Mouse (Mus musculus) urinary bladder, postnatal 4 days (tissue): ENCODE measurements at regions not wholly inside any gene's neighbourhood (a gene's known extent, or its start where the extent isn't known, plus 50 kb on each side); places are given as distances from the start of the nearest gene placed in this dataset.

Source experiments
- DNase-seq, 2 experiments: peaks; one replicate each; pipeline ENCODE4 v3.0.0; 2021 to 2022; ENCODE audit warnings: low spot score in 2 of 2

DNA sequence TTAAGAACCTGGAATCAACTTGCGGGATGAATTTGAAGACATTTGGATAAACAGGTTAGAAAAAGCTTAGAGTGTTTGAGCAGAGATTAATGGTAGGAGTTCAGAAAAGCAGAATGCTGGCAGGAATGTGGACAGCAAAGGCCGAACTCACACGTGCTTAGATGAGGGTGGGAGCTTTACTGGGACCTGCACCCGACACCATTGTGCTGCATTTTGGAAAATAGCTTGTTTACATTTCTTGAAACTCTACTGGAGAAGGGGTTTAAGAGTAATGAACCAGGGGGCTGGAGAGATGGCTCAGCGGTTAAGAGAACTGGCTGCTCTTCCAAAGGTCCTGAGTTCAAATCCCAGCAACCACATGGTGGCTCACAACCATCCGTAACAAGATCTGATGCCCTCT is 154.9 kb downstream of the Gpat3 start:
- DNase-seq, result no peak

DNA sequence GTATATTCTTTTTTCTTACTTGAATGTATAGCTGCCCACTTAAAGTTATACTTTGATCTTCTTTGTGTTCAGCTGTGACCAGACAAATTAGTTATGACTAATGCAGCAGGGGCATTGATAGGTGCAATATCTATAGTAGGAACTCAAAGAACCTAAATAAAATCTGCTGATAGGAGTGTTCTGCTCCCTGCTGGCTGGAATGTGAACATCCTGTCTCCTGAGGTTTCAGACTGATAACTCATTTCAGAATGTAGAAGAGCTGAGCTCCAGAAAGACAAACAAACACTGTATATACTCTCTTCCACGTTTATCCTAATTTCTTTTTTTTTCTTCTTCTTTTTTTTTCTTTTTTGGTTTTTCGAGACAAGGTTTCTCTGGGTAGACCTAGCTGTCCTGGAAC is 146.9 kb downstream of the Gpat3 start:
- DNase-seq, result no peak

DNA sequence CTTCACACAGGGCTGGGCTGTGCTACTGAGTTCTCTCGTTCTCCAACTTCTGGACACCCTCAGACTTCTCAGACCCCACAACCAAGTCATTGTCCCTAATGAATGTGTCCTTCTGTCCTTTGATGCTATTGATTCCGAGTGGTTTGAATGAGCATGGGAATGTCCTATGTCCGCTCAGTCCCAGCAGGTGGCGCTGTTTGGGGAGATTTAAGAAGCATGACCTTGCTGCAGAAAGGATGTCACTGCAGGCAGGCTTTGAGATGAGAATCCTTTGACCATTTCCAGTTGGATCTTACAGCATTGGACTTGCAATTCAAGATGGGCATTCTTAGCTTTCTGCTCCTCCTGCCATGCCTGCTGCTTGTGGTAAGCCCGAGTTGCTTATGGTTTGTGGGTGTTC is 146.1 kb downstream of the Gpat3 start:
- peak in 1 of 2 experiments; percentile 62 for DNase-seq

DNA sequence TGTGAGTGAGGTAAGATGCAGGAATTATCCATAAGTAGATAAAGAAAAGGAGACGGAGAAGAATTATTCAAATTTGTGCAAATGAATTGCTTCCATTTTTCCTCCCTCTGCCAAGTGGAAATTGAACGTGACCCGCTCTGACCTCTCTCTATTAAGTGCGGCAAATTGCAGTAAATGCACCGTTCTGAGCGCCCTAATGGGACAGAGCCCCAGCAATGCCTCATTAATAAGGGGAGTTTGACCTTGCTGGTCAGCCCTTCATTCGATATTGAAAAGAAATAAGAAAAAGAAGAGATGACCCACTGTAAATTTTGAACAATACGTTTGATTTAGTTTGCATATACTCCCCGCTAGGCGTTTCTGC is 137.0 kb downstream of the Gpat3 start:
- DNase-seq, result no peak

DNA sequence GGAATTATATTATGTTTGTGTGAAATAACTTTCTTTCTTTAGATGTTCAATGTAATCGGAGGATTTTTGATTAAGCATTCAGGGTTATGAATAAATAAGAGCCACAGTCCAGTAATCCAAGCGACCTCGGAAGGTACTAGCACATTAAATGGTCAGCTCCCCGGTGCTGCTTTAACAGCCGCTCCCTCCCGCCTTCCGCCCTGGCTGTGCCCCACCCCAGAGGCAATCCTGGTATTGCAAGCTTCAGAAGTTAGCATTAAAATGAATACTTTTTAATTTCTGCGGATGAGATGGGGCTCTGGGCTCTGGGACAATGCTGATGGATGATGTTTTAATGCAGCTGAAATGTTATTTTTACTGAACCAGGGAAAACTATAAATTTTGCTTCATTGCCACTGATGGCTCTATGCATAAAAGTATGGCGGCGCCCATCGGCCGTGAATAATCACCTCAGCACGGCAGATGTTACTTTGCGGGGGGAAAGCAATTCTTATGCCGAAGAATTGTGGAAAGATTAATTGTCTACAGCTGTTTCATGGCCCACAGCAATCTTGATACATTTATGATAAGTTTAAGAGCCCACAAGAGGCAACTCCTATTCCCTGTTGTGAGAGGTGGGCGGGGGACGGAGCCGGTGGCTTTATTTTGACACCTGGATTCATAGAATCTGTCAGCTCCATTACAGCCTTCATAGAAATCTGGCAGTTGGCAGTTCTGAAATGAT is 136.5 kb downstream of the Gpat3 start:
- DNase-seq, result no peak

DNA sequence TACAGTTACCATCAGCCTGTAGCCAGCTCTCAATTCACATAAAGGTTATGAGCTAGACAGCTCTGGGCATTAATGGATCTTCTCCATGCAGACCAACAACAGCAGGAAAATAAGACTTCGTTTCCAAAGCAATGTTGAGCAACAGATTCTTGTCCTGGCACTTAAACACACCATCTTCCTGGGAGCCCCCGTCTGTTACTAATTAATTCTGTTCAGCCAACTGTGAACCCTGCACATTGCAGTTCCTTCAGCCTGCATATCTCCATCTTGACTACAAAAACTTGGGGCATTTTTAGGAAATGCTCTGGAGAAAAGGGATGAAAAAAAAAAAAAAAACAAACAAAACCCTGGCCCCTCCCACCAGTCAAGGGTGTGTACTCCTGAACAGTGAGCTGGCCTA is 131.2 kb downstream of the Gpat3 start:
- DNase-seq, result no peak

DNA sequence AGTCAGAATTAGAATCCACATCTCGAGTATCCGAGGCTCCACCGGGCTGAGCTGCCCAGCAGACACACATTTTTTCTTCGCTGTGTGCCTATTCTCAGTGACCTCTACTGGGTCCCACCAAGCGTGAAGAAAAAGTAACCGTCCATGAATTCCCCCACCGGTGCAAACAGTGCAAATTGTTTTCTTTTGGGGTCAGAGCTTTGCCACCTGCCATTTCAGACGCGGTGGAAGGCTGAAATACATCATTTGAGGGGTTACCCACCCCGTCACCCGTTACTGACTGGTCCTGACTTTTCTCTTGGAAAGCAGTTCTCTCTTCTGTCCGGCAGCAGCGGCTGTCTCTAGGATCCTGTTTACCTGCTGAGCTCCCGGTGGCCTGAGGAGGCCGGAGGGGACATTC is 105.7 kb downstream of the Gpat3 start:
- no peak for DNase-seq
